ENCODE assay signal across 8 mouse cellular contexts in the genomic region with DNA sequence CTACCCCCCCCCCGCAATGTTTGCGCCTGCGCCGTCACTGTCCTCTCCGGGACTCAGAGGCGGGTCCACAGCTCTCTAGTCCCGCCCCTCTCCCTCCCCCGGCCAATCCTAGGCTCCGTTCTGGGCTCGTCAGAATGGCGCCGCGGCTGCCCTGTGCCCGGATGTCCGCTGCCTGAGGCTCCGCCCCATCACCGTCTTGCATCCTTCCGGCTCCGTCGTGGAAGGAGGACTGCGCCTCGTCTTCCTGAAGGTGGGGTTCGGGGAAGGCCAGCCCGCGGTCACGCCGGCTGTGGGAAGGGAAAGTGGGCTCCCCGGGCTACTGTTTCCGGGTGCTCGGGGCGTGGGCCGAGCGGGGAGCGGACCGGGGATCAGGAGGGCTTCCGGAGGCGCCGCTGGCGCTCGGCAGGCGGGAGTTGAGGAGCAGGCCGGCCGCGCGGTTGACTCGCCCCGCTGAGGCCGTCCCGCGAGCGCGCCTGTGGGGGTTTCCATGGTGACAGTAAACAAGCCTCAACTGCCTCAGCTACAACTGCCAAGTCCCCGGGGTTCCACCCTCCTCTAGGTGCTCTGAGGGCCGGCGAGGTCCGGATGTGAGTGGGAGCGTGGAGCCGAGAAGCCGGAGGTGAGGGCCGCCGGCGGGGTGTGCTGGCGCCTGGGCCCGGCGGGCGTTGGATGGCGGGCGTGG. TPM values are rescaled to one million over a fixed set of nuclear protein-coding genes. Genes with fewer than 3 reads are reported as not detected.
DNase-seq lines count a peak whose midpoint lies in the region; ATAC-seq and TF ChIP-seq lines count a peak whose summit lies in the region.

No protein-coding gene starts in this region.

- peaks cover 13% of the 10 kb centered on the region for H3K4me1 ChIP-seq in forebrain, embryonic 14.5 days (ENCODE audit: control insufficient read depth, insufficient read depth, low read length)
- H3K4me1 ChIP-seq in lung, adult 2 months (ENCODE audit: control insufficient read depth, insufficient read depth, low read length) = peaks cover 6% of the 10 kb centered on the region

- peak; percentile 94; the same call in 1 of the 2 replicates for TF ChIP-seq POLR2A in lung, adult 2 months (IDR thresholded peaks at IDR 0.05; ENCODE audit: borderline replicate concordance, extremely low read depth, low read depth, low read length)

- intact Hi-C loops in heart, postnatal 25 days (cut with DNase I) = no loop called here

- H3K4me3 ChIP-seq in forebrain, embryonic 14.5 days (ENCODE audit: low read depth, low read length) = peak overlapping the region; percentile 89
- peak overlapping the region; percentile 99 for H3K4me3 ChIP-seq in lung, adult 2 months (replicated peaks; ENCODE audit: extremely low read depth, low read depth, low read length)

- H3K4me2 ChIP-seq in forebrain, embryonic 14.5 days (ENCODE audit: low read length) = peak overlapping the region; percentile 98

- peak; percentile 99 for ATAC-seq in forebrain, embryonic 14.5 days
- peak; percentile 86 for ATAC-seq in neutrophil, adult 5-6 weeks (ENCODE audit: extremely low read depth, insufficient number of reproducible peaks, low FRiP score, poor library complexity, severe bottlenecking)

- H3K27me3 ChIP-seq in forebrain, embryonic 14.5 days (replicated peaks; ENCODE audit: control insufficient read depth, insufficient read depth, low read length) = no peaks in the 10 kb centered on the region

- no peaks in the 10 kb centered on the region for H3K36me3 ChIP-seq in forebrain, embryonic 14.5 days (ENCODE audit: control insufficient read depth, insufficient read depth, low read length)

- DNase-seq in ES-CJ7 (ENCODE audit: low read depth, low spot score) = peak; percentile 99
- DNase-seq in cerebellum, adult 11 months = peak; percentile 96
- peak; percentile 99 for DNase-seq in forebrain, embryonic 14.5 days (ENCODE audit: low spot score)
- DNase-seq in heart, postnatal 25 days (ENCODE audit: low spot score) = peak; percentile 97
- peak; percentile 97 to 98 for DNase-seq in layer of hippocampus, adult 18-20 months (ENCODE audit: low spot score in 2 of 2)
- DNase-seq in lung, adult 2 months = peak; percentile 96
- peak; percentile 96 to 98 for DNase-seq in thymus, adult 18-20 months

- under 1% methylated on average over 59 of the region's 68 CpGs for WGBS in forebrain, embryonic 14.5 days
- WGBS in lung, adult 2 months = under 1% methylated on average over 66 of the region's 68 CpGs

- H3K9me3 ChIP-seq in forebrain, embryonic 14.5 days (replicated peaks; ENCODE audit: control insufficient read depth, low read length) = no peaks in the 10 kb centered on the region

- peak overlapping the region; percentile 82 for H3K9ac ChIP-seq in forebrain, embryonic 14.5 days (ENCODE audit: low read length)

- TF ChIP-seq CTCF in lung, adult 2 months (IDR thresholded peaks at IDR 0.05; ENCODE audit: insufficient read depth, low read length) = no peak

- H3K27ac ChIP-seq in forebrain, embryonic 14.5 days (ENCODE audit: low read depth, low read length) = peak overlapping the region; percentile 88

RNA-seq across cellular contexts. Expression of a gene that starts 6.6 kb away (rescaled TPM):
- 410 and 433 TPM in 2 replicates for polyA plus RNA-seq in forebrain, embryonic 14.5 days (2014; fragmentation: Nextera tagmentation; extraction: Ambion mirVana)
- total RNA-seq in heart, postnatal 25 days (2021) = 100 to 1,000 TPM; 192 to 213 TPM
- 100 to 1,000 TPM; 127 to 139 TPM for total RNA-seq in layer of hippocampus, adult 18-20 months (2021)
- polyA plus RNA-seq in lung, adult 2 months (2012; rRNA removed) = 100 and 154 TPM in 2 replicates
- 944 and 955 TPM in 2 replicates for total RNA-seq in neutrophil, adult 5-6 weeks (2017)

RNA-seq across cellular contexts. Expression of a gene that starts 30.8 kb away (rescaled TPM):
- polyA plus RNA-seq in forebrain, embryonic 14.5 days (2014; fragmentation: Nextera tagmentation; extraction: Ambion mirVana) = 0.75 and 1.2 TPM in 2 replicates
- total RNA-seq in heart, postnatal 25 days (2021) = not detected
- total RNA-seq in layer of hippocampus, adult 18-20 months (2021) = not detected
- polyA plus RNA-seq in lung, adult 2 months (2012; rRNA removed) = 0.41 and 0.61 TPM in 2 replicates
- total RNA-seq in neutrophil, adult 5-6 weeks (2017) = not detected in 2 replicates

RNA-seq across cellular contexts. Expression of a gene that starts 44.8 kb away (rescaled TPM):
- polyA plus RNA-seq in forebrain, embryonic 14.5 days (2014; fragmentation: Nextera tagmentation; extraction: Ambion mirVana) = 14.9 and 15.3 TPM in 2 replicates
- total RNA-seq in heart, postnatal 25 days (2021) = under 1 TPM; 0.16 to 0.25 TPM
- total RNA-seq in layer of hippocampus, adult 18-20 months (2021) = 10 to 100 TPM; 38.4 to 41.0 TPM
- polyA plus RNA-seq in lung, adult 2 months (2012; rRNA removed) = 0.38 and 0.99 TPM in 2 replicates
- total RNA-seq in neutrophil, adult 5-6 weeks (2017) = 0.98 and 1.0 TPM in 2 replicates

Comparison
In these comparisons a context has a peak if more than half of its experiments do, and no peak if none do; other contexts are left out.
1. Peak in every context shown above with its lines: DNase-seq, ATAC-seq, H3K4me3 ChIP-seq and H3K27ac ChIP-seq.
2. RNA of a gene that starts 44.8 kb away (total RNA-seq): 38.4 to 41.0 TPM in layer of hippocampus, adult 18-20 months; 0.98 to 1.0 TPM in neutrophil, adult 5-6 weeks and 0.16 to 0.25 TPM in heart, postnatal 25 days; every median in the first group is over 10 times any median in the second.